In the genomic region with DNA sequence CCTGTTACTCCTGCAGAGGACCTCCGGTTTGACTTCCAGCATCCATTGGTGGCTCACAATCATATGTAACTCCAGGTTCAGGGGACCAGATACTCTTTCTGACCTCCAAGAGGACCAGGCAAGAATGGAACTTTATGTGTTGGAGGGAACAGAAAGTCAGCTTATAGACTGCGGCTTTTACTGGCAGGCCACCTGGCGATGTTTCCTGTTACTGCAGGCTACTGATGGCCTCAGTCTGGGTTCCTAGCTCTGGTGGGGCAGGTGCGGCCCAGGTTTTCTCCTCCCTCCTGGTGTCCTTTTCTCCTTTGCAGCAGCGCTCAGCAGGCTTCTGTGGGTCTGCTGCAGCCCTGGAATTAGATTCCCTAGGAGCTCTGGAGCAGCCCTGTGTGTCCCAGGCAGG, we compare ENCODE assay signal across 11 mouse cellular contexts. TPM values are rescaled to one million over a fixed set of nuclear protein-coding genes. Genes with fewer than 3 reads are reported as not detected.
DNase-seq lines count a peak whose midpoint lies in the region; ATAC-seq and TF ChIP-seq lines count a peak whose summit lies in the region.
"Had no signal": no experiment of that assay in that cellular context is flagged by ENCODE, and none has a peak within 500 bp of the region (broad histone marks: within the 10 kb centered on the region; RNA-seq: fewer than 3 reads in every experiment).

No protein-coding gene starts in this region.

- no peak overlapping the region for H3K27ac ChIP-seq in layer of hippocampus, adult 2 months
- no peak overlapping the region for H3K27ac ChIP-seq in CH12.LX (ENCODE audit: insufficient read depth, low read depth)
- H3K27ac ChIP-seq in bone marrow, adult 2 months (ENCODE audit: control insufficient read depth, insufficient read depth, low read depth, low read length, poor library complexity) = no peak overlapping the region
- no peak overlapping the region for H3K27ac ChIP-seq in forebrain, embryonic 14.5 days (ENCODE audit: low read depth, low read length)
- H3K27ac ChIP-seq: forebrain, embryonic 10.5 days had no signal

- intact Hi-C loops in heart, postnatal 14 days (cut with DNase I) = no loop called here

- dilution Hi-C loops in CH12.LX (cut with MboI; ENCODE audit: extremely low pct_ligation_motif_present, extremely low pct_unique_long_range_greater_than_20kb, low sequenced_read_pairs) = no loop called here

- ATAC-seq in forebrain, embryonic 14.5 days = no peak

- TF ChIP-seq RAD21 in CH12.LX (IDR thresholded peaks at IDR 0.05; ENCODE audit: low read depth, low read length) = peak; percentile 63

- TF ChIP-seq POLR2A in CH12.LX (IDR thresholded peaks at IDR 0.05; ENCODE audit: low read depth, low read length) = no peak
- TF ChIP-seq POLR2A in bone marrow, adult 2 months (IDR thresholded peaks at IDR 0.05; ENCODE audit: borderline replicate concordance, control insufficient read depth, low read depth, low read length) = no peak

- H3K9ac ChIP-seq in CH12.LX (ENCODE audit: insufficient read depth, low read depth) = no peak overlapping the region
- H3K9ac ChIP-seq in forebrain, embryonic 14.5 days (ENCODE audit: low read length) = no peak overlapping the region

- H3K4me1 ChIP-seq in CH12.LX (ENCODE audit: control insufficient read depth in 1 of 2, insufficient read depth in 2 of 2) = peaks cover 16 to 51% of the 10 kb centered on the region in 2 experiments
- H3K4me1 ChIP-seq in bone marrow, adult 2 months (ENCODE audit: control insufficient read depth, insufficient read depth, low read length) = peaks cover 6% of the 10 kb centered on the region
- H3K4me1 ChIP-seq in forebrain, embryonic 14.5 days (ENCODE audit: control insufficient read depth, insufficient read depth, low read length) = no peaks in the 10 kb centered on the region

- no peak for DNase-seq in layer of hippocampus, adult 2 months (ENCODE audit: low spot score in 2 of 2)
- no peak for DNase-seq in layer of hippocampus, postnatal 14 days (ENCODE audit: low spot score in 2 of 2)
- DNase-seq in CH12.LX (ENCODE audit: extremely low read depth) = peak; percentile 67
- DNase-seq in spleen, postnatal 10 days (ENCODE audit: low spot score in 2 of 2) = peak; percentile 36 to 65
- DNase-seq in heart, postnatal 14 days = no peak
- DNase-seq in neural tube, embryonic 10.5 days (ENCODE audit: extremely low spot score, low spot score) = no peak
- DNase-seq in forebrain, embryonic 14.5 days (ENCODE audit: low spot score) = no peak
- DNase-seq: heart, postnatal 4 days; right cerebral cortex, adult 18-20 months had no signal

- H3K4me3 ChIP-seq in layer of hippocampus, adult 2 months = no peak overlapping the region
- H3K4me3 ChIP-seq in CH12.LX (replicated peaks in 1 of 3; ENCODE audit: low read depth in 2 of 3, low read length in 2 of 3, poor library complexity in 1 of 3) = no peak overlapping the region
- H3K4me3 ChIP-seq in bone marrow, adult 2 months (replicated peaks; ENCODE audit: control insufficient read depth, low read depth, low read length) = no peak overlapping the region
- H3K4me3 ChIP-seq in forebrain, embryonic 14.5 days (ENCODE audit: low read depth, low read length) = no peak overlapping the region
- H3K4me3 ChIP-seq: forebrain, embryonic 10.5 days had no signal

- H3K4me2 ChIP-seq in CH12.LX (ENCODE audit: insufficient read depth, low read depth, poor library complexity, severe bottlenecking) = no peak overlapping the region
- H3K4me2 ChIP-seq in forebrain, embryonic 14.5 days (ENCODE audit: low read length) = no peak overlapping the region

- H3K79me2 ChIP-seq in CH12.LX (replicated peaks; ENCODE audit: control insufficient read depth, extremely low read depth, insufficient read depth, poor library complexity, severe bottlenecking) = no peaks in the 10 kb centered on the region

- H3K9me3 ChIP-seq in CH12.LX (replicated peaks; ENCODE audit: low read length) = peaks cover 2% of the 10 kb centered on the region
- no peaks in the 10 kb centered on the region for H3K9me3 ChIP-seq in forebrain, embryonic 14.5 days (replicated peaks; ENCODE audit: control insufficient read depth, low read length)
- H3K9me3 ChIP-seq: forebrain, embryonic 10.5 days had no signal

- no peaks in the 10 kb centered on the region for H3K27me3 ChIP-seq in CH12.LX (replicated peaks)
- H3K27me3 ChIP-seq in forebrain, embryonic 14.5 days (replicated peaks; ENCODE audit: control insufficient read depth, insufficient read depth, low read length) = no peaks in the 10 kb centered on the region

- no peak for TF ChIP-seq EP300 in CH12.LX (IDR thresholded peaks at IDR 0.05; ENCODE audit: low read length)

- peak; percentile 63 for TF ChIP-seq CTCF in layer of hippocampus, adult 2 months (conservative IDR thresholded peaks at IDR 0.05)
- peak; percentile 35 to 75; a peak in 3 of 4 replicates for TF ChIP-seq CTCF in CH12.LX (conservative IDR thresholded peaks at IDR 0.05 in 1 of 2, IDR thresholded peaks at IDR 0.05 in 1 of 2; ENCODE audit: low read depth in 2 of 2, low read length in 2 of 2)
- TF ChIP-seq CTCF in bone marrow, adult 2 months (IDR thresholded peaks at IDR 0.05; ENCODE audit: control insufficient read depth, insufficient read depth, low read length) = peak; percentile 48

- in situ Hi-C loops in CH12.LX (cut with MboI; ENCODE audit: low pct_ligation_motif_present, low pct_unique_long_range_greater_than_20kb, low sequenced_read_pairs) = no loop called here

- 20% methylated on average over 5 of the region's 5 CpGs for WGBS in bone marrow, adult 2 months
- WGBS in forebrain, embryonic 14.5 days = 47% methylated on average over 5 of the region's 5 CpGs

- peaks cover 11 to 44% of the 10 kb centered on the region in 2 experiments for H3K36me3 ChIP-seq in CH12.LX (replicated peaks in 1 of 2; ENCODE audit: control insufficient read depth in 1 of 2, insufficient read depth in 1 of 2, low read length in 1 of 2)
- H3K36me3 ChIP-seq in forebrain, embryonic 14.5 days (ENCODE audit: control insufficient read depth, insufficient read depth, low read length) = peaks cover 32% of the 10 kb centered on the region

TF ChIP-seq in CH12.LX, 34 proteins besides CTCF, POLR2A, EP300 and RAD21:
- TF ChIP-seq SIN3A (IDR thresholded peaks at IDR 0.05; ENCODE audit: low read length) = no peak
- TF ChIP-seq SMC3 (IDR thresholded peaks at IDR 0.05; ENCODE audit: low read depth, low read length) = peak; percentile 80
- TF ChIP-seq ZKSCAN1 (IDR thresholded peaks at IDR 0.05; ENCODE audit: borderline replicate concordance, low read depth, low read length) = no peak
- no peak for TF ChIP-seq TCF12 (IDR thresholded peaks at IDR 0.05; ENCODE audit: low read depth, low read length)
- TF ChIP-seq ZC3H11A (IDR thresholded peaks at IDR 0.05; ENCODE audit: low read depth, low read length) = peak; percentile 5; the same call in 1 of the 2 replicates

RNA-seq across cellular contexts. Expression of gene Dnmt3a, which starts 46.7 kb away (rescaled TPM):
- total RNA-seq in layer of hippocampus, adult 2 months (2021) = 10 to 100 TPM; 70.3 to 82.5 TPM
- 100 to 1,000 TPM; 272 to 273 TPM for total RNA-seq in layer of hippocampus, postnatal 14 days (2021)
- 21.2 and 23.4 TPM in 2 replicates for total RNA-seq in CH12.LX (2012; rRNA removed)
- total RNA-seq in CH12.LX (2014; rRNA removed) = 15.4 and 15.5 TPM in 2 replicates
- polyA plus RNA-seq in CH12.LX (2012; ENCODE audit: insufficient read length, low read depth) = 61.5 TPM in 2 replicates
- polyA plus RNA-seq in bone marrow, adult 2 months (2011; ENCODE audit: insufficient read depth, insufficient read length, low replicate concordance, missing spikeins) = 26.8 and 41.5 TPM in 2 replicates
- 100 to 1,000 TPM; 118 to 122 TPM for total RNA-seq in heart, postnatal 14 days (2021)
- polyA plus RNA-seq in forebrain, embryonic 14.5 days (2014; fragmentation: Nextera tagmentation; extraction: Ambion mirVana) = 28.0 and 32.0 TPM in 2 replicates

Comparison
In these comparisons a context has a peak if more than half of its experiments do, and no peak if none do; other contexts are left out.
1. DNase-seq: peak in CH12.LX (single experiment) and spleen, postnatal 10 days (2 of 2); none in layer of hippocampus, adult 2 months (0 of 2), layer of hippocampus, postnatal 14 days (0 of 2), heart, postnatal 14 days (0 of 2), neural tube, embryonic 10.5 days (single experiment) and forebrain, embryonic 14.5 days (single experiment).
2. Peak in every context shown above with its lines, with median percentiles within 50 percentile points of each other: CTCF ChIP-seq.